Mouse (Mus musculus): ENCODE data around the gene Aup1.

DNA sequence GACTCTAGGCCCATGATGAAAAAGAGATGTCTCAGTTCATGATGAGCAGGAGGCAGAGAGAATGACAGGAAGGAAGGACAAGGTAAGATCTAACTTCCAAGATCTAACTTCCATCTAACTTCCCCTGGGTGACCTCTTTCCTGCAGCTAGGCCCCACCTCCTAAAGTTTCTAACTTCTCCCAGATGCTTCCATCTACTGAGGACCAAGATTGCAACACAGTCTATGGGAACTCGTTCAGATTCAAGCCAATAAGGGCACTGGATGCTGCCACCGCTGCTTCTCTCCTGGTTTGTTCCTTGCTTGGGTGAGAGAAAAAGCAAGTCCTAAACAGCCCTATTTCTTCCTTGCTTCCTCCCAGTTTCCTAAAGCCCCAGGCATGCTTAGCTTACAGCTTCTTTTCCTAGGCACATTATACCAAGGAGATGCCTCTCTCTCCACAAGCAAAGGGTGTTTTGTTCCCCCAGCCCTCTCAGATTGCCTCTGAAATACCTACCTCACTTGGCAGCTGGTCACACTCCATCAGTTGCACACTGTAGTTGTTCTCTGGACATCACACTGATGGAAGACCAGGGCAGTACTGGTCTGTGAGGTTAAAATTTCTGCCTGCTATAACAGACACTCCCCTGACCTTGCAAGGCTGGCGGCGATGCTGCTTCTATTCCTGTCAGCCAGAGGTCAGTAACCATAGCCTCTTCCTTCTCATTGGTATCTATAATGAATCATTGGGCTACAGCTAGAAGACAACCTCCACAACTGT lies 33.3 kb upstream of the Aup1 start:
- TF ChIP-seq GATA1 (IDR thresholded peaks at IDR 0.05; ENCODE audit: low read length) (no peak), TAL1 (IDR thresholded peaks at IDR 0.05; ENCODE audit: low read length) (no peak)

Measured in erythroblast, embryonic 14.5 days (primary cell).